In genomic region chr1:72854337-72855237, GRCm38 (mm10) we compare ENCODE assay signal across 7 mouse cellular contexts. TPM values are rescaled to one million over a fixed set of nuclear protein-coding genes. Genes with fewer than 3 reads are reported as not detected.
DNase-seq lines count a peak whose midpoint lies in the region; ATAC-seq lines count a peak whose summit lies in the region.

No protein-coding gene starts in this region.

- H3K4me3 ChIP-seq in hindbrain, embryonic 13.5 days: no peak overlapping the region
- no peak overlapping the region for H3K4me3 ChIP-seq in stomach, embryonic 14.5 days (ENCODE audit: low read depth, low read length)

- H3K27me3 ChIP-seq in hindbrain, embryonic 13.5 days: no peaks in the 10 kb centered on the region
- no peaks in the 10 kb centered on the region for H3K27me3 ChIP-seq in stomach, embryonic 14.5 days (ENCODE audit: control insufficient read depth, insufficient read depth, low read length)

- 42% methylated on average over 10 of the region's 10 CpGs for WGBS in hindbrain, embryonic 13.5 days
- WGBS in stomach, embryonic 14.5 days: 38% methylated on average over 10 of the region's 10 CpGs

- peak; percentile 60 for DNase-seq in ovary, postnatal 14 days (ENCODE audit: low spot score)
- DNase-seq in ovary, adult 18-20 months (ENCODE audit: low spot score): no peak
- DNase-seq in R1 (ENCODE audit: low read depth, low spot score): peak; percentile 70
- peak; percentile 83 for DNase-seq in embryo, embryonic 10 days (ENCODE audit: low spot score)
- peak; percentile 56 for DNase-seq in lung, postnatal 10 days

- H3K27ac ChIP-seq in hindbrain, embryonic 13.5 days: no peak overlapping the region
- H3K27ac ChIP-seq in stomach, embryonic 14.5 days (ENCODE audit: low read length): no peak overlapping the region

- no peaks in the 10 kb centered on the region for H3K9me3 ChIP-seq in hindbrain, embryonic 13.5 days
- H3K9me3 ChIP-seq in stomach, embryonic 14.5 days (ENCODE audit: control insufficient read depth, low read depth, low read length): no peaks in the 10 kb centered on the region

- no peak overlapping the region for H3K4me2 ChIP-seq in hindbrain, embryonic 13.5 days
- H3K4me2 ChIP-seq in stomach, embryonic 14.5 days (replicated peaks; ENCODE audit: low read depth, low read length): no peak overlapping the region

- 0 out of 2 replicates have a peak, but pooled peaks have one; percentile 44 for ATAC-seq in hindbrain, embryonic 13.5 days (ENCODE audit: low FRiP score)
- ATAC-seq in stomach, embryonic 14.5 days (ENCODE audit: insufficient number of reproducible peaks, insufficient read depth, low FRiP score, low read depth): peak; percentile 46; the same call in 1 of the 2 replicates

- peaks cover 24% of the 10 kb centered on the region for H3K4me1 ChIP-seq in hindbrain, embryonic 13.5 days (replicated peaks)
- H3K4me1 ChIP-seq in stomach, embryonic 14.5 days (ENCODE audit: control insufficient read depth, insufficient read depth, low read length): no peaks in the 10 kb centered on the region

- peak overlapping the region; percentile 30; the same call in 1 of the 2 replicates for H3K9ac ChIP-seq in hindbrain, embryonic 13.5 days
- no peak overlapping the region for H3K9ac ChIP-seq in stomach, embryonic 14.5 days (replicated peaks; ENCODE audit: low read depth, low read length)

- H3K36me3 ChIP-seq in hindbrain, embryonic 13.5 days: peaks cover 33% of the 10 kb centered on the region
- peaks cover 26% of the 10 kb centered on the region; the same call in 1 of the 2 replicates for H3K36me3 ChIP-seq in stomach, embryonic 14.5 days (ENCODE audit: control insufficient read depth, insufficient read depth, low read length)

RNA-seq across cellular contexts. Expression of gene Igfbp5, which starts 20.1 kb away (rescaled TPM):
- polyA plus RNA-seq in hindbrain, embryonic 13.5 days (2015; fragmentation: Nextera tagmentation; extraction: Ambion mirVana): 60.5 and 68.4 TPM in 2 replicates
- polyA plus RNA-seq in stomach, embryonic 14.5 days (2014; fragmentation: Nextera tagmentation; extraction: Ambion mirVana): 126 and 127 TPM in 2 replicates

RNA-seq across cellular contexts. Expression of gene Igfbp2, which starts 30.3 kb away (rescaled TPM):
- 392 and 465 TPM in 2 replicates for polyA plus RNA-seq in hindbrain, embryonic 13.5 days (2015; fragmentation: Nextera tagmentation; extraction: Ambion mirVana)
- polyA plus RNA-seq in stomach, embryonic 14.5 days (2014; fragmentation: Nextera tagmentation; extraction: Ambion mirVana): 631 and 633 TPM in 2 replicates
